Mouse (Mus musculus) heart, embryonic 11.5 days (tissue): ENCODE measurements around the gene Slco2a1. TPM values are rescaled to one million over a fixed set of nuclear protein-coding genes. Genes with fewer than 3 reads are reported as not detected.

Experiments
- ATAC-seq: fragments of 200-750 bp; cut with Nextera tagmentation; replicated peaks from 2 replicates; pipeline ENCODE4 v1.8.0; 2017; ENCODE audit warnings: moderate library complexity; ENCODE audit not compliant: insufficient number of reproducible peaks, low FRiP score, low TSS enrichment
- H3K27ac ChIP-seq: fragments of 300-500 bp; sonication (generic); 2 replicates; pipeline ENCODE4 v1.5.1; 2014; ENCODE audit warnings: mild to moderate bottlenecking, low read depth, low read length
- H3K27me3 ChIP-seq: fragments of 300-500 bp; sonication (generic); 2 replicates; pipeline ENCODE4 v1.6.1; 2014; ENCODE audit warnings: mild to moderate bottlenecking, low read length, mixed read lengths; ENCODE audit not compliant: control insufficient read depth, insufficient read depth
- H3K36me3 ChIP-seq: fragments of 300-500 bp; sonication (generic); 2 replicates; pipeline ENCODE4 v1.6.1; 2014; ENCODE audit warnings: mild to moderate bottlenecking, low read length, moderate library complexity, mixed read lengths; ENCODE audit not compliant: control insufficient read depth, insufficient read depth
- H3K4me1 ChIP-seq: fragments of 300-500 bp; sonication (generic); 2 replicates; pipeline ENCODE4 v1.6.1; 2014; ENCODE audit warnings: low read length; ENCODE audit not compliant: control insufficient read depth, insufficient read depth
- H3K4me2 ChIP-seq: fragments of 300-500 bp; sonication (generic); 2 replicates; pipeline ENCODE4 v1.6.1; 2014; ENCODE audit warnings: mild to moderate bottlenecking, moderate library complexity
- H3K4me3 ChIP-seq: fragments of 300-500 bp; sonication (generic); 2 replicates; pipeline ENCODE4 v1.5.1; 2014; ENCODE audit warnings: low read depth, low read length
- H3K9ac ChIP-seq: fragments of 300-500 bp; sonication (generic); 2 replicates; pipeline ENCODE4 v1.6.1; 2014; ENCODE audit warnings: mild to moderate bottlenecking, low read depth, low read length, moderate library complexity
- H3K9me3 ChIP-seq: fragments of 300-500 bp; sonication (generic); replicated peaks from 2 replicates; pipeline ENCODE4 v1.6.1; 2016; ENCODE audit warnings: low read length; ENCODE audit not compliant: control insufficient read depth
- WGBS: fragments of 180-500 bp; shearing (Covaris S2); extraction: QIAGEN DNeasy Blood & Tissue Kit; methylation state at CpG from one replicate; pipeline ENCODE4 v1.1.7; 2014; ENCODE audit not compliant: insufficient replicate concordance; 5-methylcytosine and 5-hydroxymethylcytosine counted together
- polyA plus RNA-seq: library from polyadenylated mRNA; unstranded; fragments of >200 nt; fragmentation: Nextera tagmentation; extraction: Ambion mirVana; gene quantifications from 2 replicates; pipeline ENCODE4 v1.2.1, GENCODE M21; 2014

Slco2a1 gene
- polyA plus RNA-seq, 1 experiment from 2014 or later = 4.4 TPM

GRCm38 (mm10) chr9:103117951-103118350, 129.4 kb downstream of the Slco2a1 start:
- ATAC-seq = no peak
- Histone ChIP-seq H3K4me2 (no peak overlapping the region), H3K27me3 (peaks cover 18% of the 10 kb centered on the region), H3K9me3 (no peaks in the 10 kb centered on the region), H3K4me1 (0 out of 2 replicates have a peak, but pooled peaks cover 3% of the 10 kb centered on the region), H3K27ac (no peak overlapping the region), H3K9ac (no peak overlapping the region), H3K36me3 (no peaks in the 10 kb centered on the region), H3K4me3 (no peak overlapping the region)
- whole genome bisulfite sequencing = 79% methylated on average over 8 of the region's 8 CpGs

- Histone ChIP-seq H3K4me1 (no peaks in the 10 kb centered on the region), H3K9me3 (no peaks in the 10 kb centered on the region), H3K9ac (no peak overlapping the region), H3K36me3 (no peaks in the 10 kb centered on the region), H3K4me2 (no peak overlapping the region), H3K27ac (no peak overlapping the region), H3K4me3 (no peak overlapping the region), H3K27me3 (peaks cover 10% of the 10 kb centered on the region)
- no peak for ATAC-seq
- WGBS = 81% methylated on average over 5 of the region's 5 CpGs
Measured at GRCm38 (mm10) chr9:103118651-103119275, 130.3 kb downstream of the Slco2a1 start.

GRCm38 (mm10) chr9:103119781-103120180, 131.3 kb downstream of the Slco2a1 start:
- no peaks in the 10 kb centered on the region for H3K36me3 ChIP-seq
- ATAC-seq = no peak
- H3K27ac ChIP-seq = no peak overlapping the region
- 80% methylated on average over 9 of the region's 9 CpGs for WGBS
- no peaks in the 10 kb centered on the region for H3K4me1 ChIP-seq
- no peak overlapping the region for H3K4me3 ChIP-seq
- no peaks in the 10 kb centered on the region; the same call in 1 of the 2 replicates for H3K27me3 ChIP-seq
- no peak overlapping the region for H3K4me2 ChIP-seq
- H3K9ac ChIP-seq = no peak overlapping the region
- H3K9me3 ChIP-seq = no peaks in the 10 kb centered on the region

- Histone ChIP-seq H3K9ac (no peak overlapping the region), H3K27me3 (no peaks in the 10 kb centered on the region), H3K27ac (no peak overlapping the region), H3K36me3 (no peaks in the 10 kb centered on the region), H3K4me3 (no peak overlapping the region), H3K9me3 (no peaks in the 10 kb centered on the region), H3K4me2 (no peak overlapping the region), H3K4me1 (no peaks in the 10 kb centered on the region)
- ATAC-seq = no peak
- 35% methylated on average over 2 of the region's 2 CpGs for WGBS
Measured at GRCm38 (mm10) chr9:103120231-103120630, 131.7 kb downstream of the Slco2a1 start.

GRCm38 (mm10) chr9:103121546-103121945, 133.0 kb downstream of the Slco2a1 start:
- ATAC-seq = no peak
- no peak overlapping the region for H3K4me2 ChIP-seq
- H3K27me3 ChIP-seq = no peaks in the 10 kb centered on the region
- WGBS = 78% methylated on average over 7 of the region's 7 CpGs
- H3K4me1 ChIP-seq = no peaks in the 10 kb centered on the region
- H3K4me3 ChIP-seq = no peak overlapping the region
- H3K27ac ChIP-seq = no peak overlapping the region
- H3K9ac ChIP-seq = no peak overlapping the region
- H3K9me3 ChIP-seq = no peaks in the 10 kb centered on the region
- H3K36me3 ChIP-seq = no peaks in the 10 kb centered on the region

GRCm38 (mm10) chr9:103124746-103125145, 136.2 kb downstream of the Slco2a1 start:
- H3K4me3 ChIP-seq = no peak overlapping the region
- WGBS = 88% methylated on average over 4 of the region's 4 CpGs
- ATAC-seq = no peak
- H3K4me1 ChIP-seq = no peaks in the 10 kb centered on the region
- H3K36me3 ChIP-seq = no peaks in the 10 kb centered on the region
- no peak overlapping the region for H3K4me2 ChIP-seq
- no peaks in the 10 kb centered on the region for H3K9me3 ChIP-seq
- H3K27ac ChIP-seq = no peak overlapping the region
- no peak overlapping the region for H3K9ac ChIP-seq
- no peaks in the 10 kb centered on the region for H3K27me3 ChIP-seq

GRCm38 (mm10) chr9:103133493-103134124, 145.1 kb downstream of the Slco2a1 start:
- H3K9me3 ChIP-seq = no peaks in the 10 kb centered on the region
- 40% methylated on average over 6 of the region's 6 CpGs for WGBS
- H3K27ac ChIP-seq = no peak overlapping the region
- peaks cover 20% of the 10 kb centered on the region for H3K4me1 ChIP-seq
- no peak for ATAC-seq
- H3K27me3 ChIP-seq = no peaks in the 10 kb centered on the region
- no peak overlapping the region for H3K9ac ChIP-seq
- no peak overlapping the region for H3K4me2 ChIP-seq
- no peaks in the 10 kb centered on the region for H3K36me3 ChIP-seq
- no peak overlapping the region for H3K4me3 ChIP-seq

- H3K36me3 ChIP-seq = no peaks in the 10 kb centered on the region
- peaks cover 24% of the 10 kb centered on the region for H3K4me1 ChIP-seq
- no peaks in the 10 kb centered on the region for H3K27me3 ChIP-seq
- no peak for ATAC-seq
- H3K4me3 ChIP-seq = no peak overlapping the region
- H3K9me3 ChIP-seq = no peaks in the 10 kb centered on the region
- no peak overlapping the region for H3K9ac ChIP-seq
- no peak overlapping the region for H3K4me2 ChIP-seq
- no peak overlapping the region for H3K27ac ChIP-seq
- 45% methylated on average over 9 of the region's 9 CpGs for WGBS
Measured at GRCm38 (mm10) chr9:103134450-103135030, 146.0 kb downstream of the Slco2a1 start.
